Mouse (Mus musculus) spleen, postnatal 0 days (tissue): ENCODE results near the gene Arhgap4. TPM values are rescaled to one million over a fixed set of nuclear protein-coding genes. Genes with fewer than 3 reads are reported as not detected.

Experiments
- polyA plus RNA-seq: library from polyadenylated mRNA; unstranded; fragments of >200 nt; fragmentation: Nextera tagmentation; extraction: Ambion mirVana; gene quantifications from 2 replicates; pipeline ENCODE4 v1.2.1, GENCODE M21; 2015

Arhgap4 gene
- polyA plus RNA-seq: 12.1 and 16.0 TPM in 2 replicates

GRCm38 (mm10) chrX:73921823-73922549 is at the start of gene Arhgap4, which contains the start of gene Naa10:
Arhgap4 (minus strand) TSS chrX:73921870.
Naa10 (minus strand) TSS chrX:73921944.

GRCm38 (mm10) chrX:73966248-73967176 is 44.8 kb upstream of the Arhgap4 start, which contains the start of gene Hcfc1:
Hcfc1 (minus strand) TSS chrX:73966357.

GRCm38 (mm10) chrX:73930402-73931062 is 8.9 kb upstream of the Arhgap4 start, which contains the start of gene Renbp:
Renbp (minus strand) TSS chrX:73930850.

GRCm38 (mm10) chrX:73895719-73896118 is 26.0 kb downstream of the Arhgap4 start, which contains the start of gene L1cam:
L1cam (minus strand) TSS chrX:73896105.

GRCm38 (mm10) chrX:73891551-73892152 is 30.0 kb downstream of the Arhgap4 start, which contains the start of gene Avpr2:
Avpr2 (plus strand) TSS chrX:73892102.

Other genes starting within 250 kb of the Arhgap4 start
- 1.1 and 1.7 TPM in 2 replicates for gene Slc6a8, start 248.7 kb downstream of the Arhgap4 start, polyA plus RNA-seq
- 173 and 188 TPM in 2 replicates for gene Bcap31, start 205.7 kb downstream of the Arhgap4 start, polyA plus RNA-seq
- gene Abcd1, start 205.3 kb downstream of the Arhgap4 start, polyA plus RNA-seq: 10.5 and 15.5 TPM in 2 replicates
- 0.36 and 0.76 TPM in 2 replicates for gene Plxnb3, start 164.8 kb downstream of the Arhgap4 start, polyA plus RNA-seq
- gene Srpk3, start 147.5 kb downstream of the Arhgap4 start, polyA plus RNA-seq: 3.0 and 5.0 TPM in 2 replicates
- gene Idh3g, start 135.0 kb downstream of the Arhgap4 start, polyA plus RNA-seq: 131 and 143 TPM in 2 replicates
- 163 and 167 TPM in 2 replicates for gene Ssr4, start 134.8 kb downstream of the Arhgap4 start, polyA plus RNA-seq
- gene Pdzd4, start 96.9 kb downstream of the Arhgap4 start, polyA plus RNA-seq: 0.23 and 0.25 TPM in 2 replicates
- gene Avpr2, start 29.8 kb downstream of the Arhgap4 start, polyA plus RNA-seq: 0.53 and 0.99 TPM in 2 replicates
- gene L1cam, start 25.8 kb downstream of the Arhgap4 start, polyA plus RNA-seq: 0.27 and 0.42 TPM in 2 replicates
- 94.1 and 101 TPM in 2 replicates for gene Naa10, start 74 bp upstream of the Arhgap4 start, polyA plus RNA-seq
- gene Renbp, start 9.0 kb upstream of the Arhgap4 start, polyA plus RNA-seq: 24.2 and 31.6 TPM in 2 replicates
- 38.3 and 38.7 TPM in 2 replicates for gene Hcfc1, start 44.5 kb upstream of the Arhgap4 start, polyA plus RNA-seq
- gene Irak1, start 102.0 kb upstream of the Arhgap4 start, polyA plus RNA-seq: 36.2 and 38.0 TPM in 2 replicates
- gene Opn1mw, start 205.6 kb upstream of the Arhgap4 start, polyA plus RNA-seq: not detected in 2 replicates
- gene Mecp2, start 213.5 kb upstream of the Arhgap4 start, polyA plus RNA-seq: 8.1 and 9.0 TPM in 2 replicates
- not detected in 2 replicates for gene Tex28, start 246.0 kb upstream of the Arhgap4 start, polyA plus RNA-seq